Mouse (Mus musculus): ENCODE measurements around the gene Apba1. TPM values are rescaled to one million over a fixed set of nuclear protein-coding genes. Genes with fewer than 3 reads are reported as not detected.

Gene Apba1
- 6.0 and 7.1 TPM in 2 replicates for polyA plus RNA-seq (2016; fragmentation: Nextera tagmentation; extraction: Ambion mirVana)

- Histone ChIP-seq H3K4me1 (peaks cover 17% of the 10 kb centered on the region; the same call in 1 of the 2 replicates), H3K4me3 (peak within 1 kb of the TSS; percentile 62), H3K9ac (peak within 1 kb of the TSS; percentile 79), H3K27ac (peak within 1 kb of the TSS; percentile 94), H3K4me2 (replicated peaks) (peak within 1 kb of the TSS; percentile 73), H3K27me3 (no peaks in the 10 kb centered on the region; the same call in 1 of the 2 replicates), H3K36me3 (no peaks in the 10 kb centered on the region), H3K9me3 (replicated peaks) (no peaks in the 10 kb centered on the region)
- peak; percentile 90 for ATAC-seq (ENCODE audit: low FRiP score)
- WGBS, result under 1% methylated on average over 90 of the region's 98 CpGs
Measured at GRCm38 (mm10) chr19:23758554-23759321, at the start of gene Apba1. Gene Apba1 (plus strand): TSS chr19:23758887.

- H3K9ac ChIP-seq, result no peak overlapping the region
- no peak overlapping the region for H3K4me2 ChIP-seq (replicated peaks)
- H3K9me3 ChIP-seq (replicated peaks), result no peaks in the 10 kb centered on the region
- 73% methylated on average over 3 of the region's 3 CpGs for WGBS
- no peak overlapping the region for H3K4me3 ChIP-seq
- no peaks in the 10 kb centered on the region for H3K36me3 ChIP-seq
- H3K27ac ChIP-seq, result no peak overlapping the region
- no peaks in the 10 kb centered on the region for H3K27me3 ChIP-seq
- no peak for ATAC-seq (ENCODE audit: low FRiP score)
- no peaks in the 10 kb centered on the region for H3K4me1 ChIP-seq
Measured at GRCm38 (mm10) chr19:23746506-23746905, 12.2 kb upstream of the Apba1 start.

- Histone ChIP-seq H3K4me3 (no peak overlapping the region), H3K36me3 (no peaks in the 10 kb centered on the region), H3K4me1 (peaks cover 17% of the 10 kb centered on the region; the same call in 1 of the 2 replicates), H3K9ac (no peak overlapping the region), H3K9me3 (replicated peaks) (no peaks in the 10 kb centered on the region), H3K4me2 (replicated peaks) (peak overlapping the region; percentile 29; the same call in 1 of the 2 replicates), H3K27ac (no peak overlapping the region), H3K27me3 (no peaks in the 10 kb centered on the region; the same call in 1 of the 2 replicates)
- WGBS, result 22% methylated on average over 7 of the region's 7 CpGs
- no peak for ATAC-seq (ENCODE audit: low FRiP score)
Measured at GRCm38 (mm10) chr19:23757011-23757410, 1.7 kb upstream of the Apba1 start.

- WGBS, result under 1% methylated on average over 39 of the region's 40 CpGs
- peak overlapping the region; percentile 73 for H3K4me2 ChIP-seq (replicated peaks)
- H3K4me1 ChIP-seq, result peaks cover 17% of the 10 kb centered on the region; the same call in 1 of the 2 replicates
- peak overlapping the region; percentile 94 for H3K27ac ChIP-seq
- H3K36me3 ChIP-seq, result no peaks in the 10 kb centered on the region
- no peaks in the 10 kb centered on the region; the same call in 1 of the 2 replicates for H3K27me3 ChIP-seq
- no peaks in the 10 kb centered on the region for H3K9me3 ChIP-seq (replicated peaks)
- peak overlapping the region; percentile 62 for H3K4me3 ChIP-seq
- ATAC-seq (ENCODE audit: low FRiP score), result peak; percentile 78
- peak overlapping the region; percentile 79 for H3K9ac ChIP-seq
Measured at GRCm38 (mm10) chr19:23757961-23758553, 630 bp upstream of the Apba1 start.

- Histone ChIP-seq H3K9ac (peak overlapping the region; percentile 79), H3K36me3 (no peaks in the 10 kb centered on the region), H3K27me3 (no peaks in the 10 kb centered on the region; the same call in 1 of the 2 replicates), H3K27ac (peak overlapping the region; percentile 94), H3K4me2 (replicated peaks) (peak overlapping the region; percentile 73), H3K9me3 (replicated peaks) (no peaks in the 10 kb centered on the region), H3K4me1 (peaks cover 20% of the 10 kb centered on the region; the same call in 1 of the 2 replicates), H3K4me3 (peak overlapping the region; percentile 62)
- WGBS, result under 1% methylated on average over 16 of the region's 17 CpGs
- no peak for ATAC-seq (ENCODE audit: low FRiP score)
Measured at GRCm38 (mm10) chr19:23759322-23759945, 747 bp downstream of the Apba1 start.

- Histone ChIP-seq H3K27me3 (no peaks in the 10 kb centered on the region; the same call in 1 of the 2 replicates), H3K4me1 (peaks cover 13% of the 10 kb centered on the region; the same call in 1 of the 2 replicates)
- 87% methylated on average over 6 of the region's 6 CpGs for WGBS
Measured at GRCm38 (mm10) chr19:23763371-23763770, 4.7 kb downstream of the Apba1 start.

GRCm38 (mm10) chr19:23764051-23764450, 5.4 kb downstream of the Apba1 start:
- H3K4me1 ChIP-seq, result peaks cover 13% of the 10 kb centered on the region; the same call in 1 of the 2 replicates
- H3K4me2 ChIP-seq (replicated peaks), result no peak overlapping the region
- ATAC-seq (ENCODE audit: low FRiP score), result no peak
- WGBS, result 44% methylated on average over 2 of the region's 2 CpGs
- no peaks in the 10 kb centered on the region for H3K9me3 ChIP-seq (replicated peaks)
- no peak overlapping the region for H3K4me3 ChIP-seq
- no peak overlapping the region for H3K27ac ChIP-seq
- no peak overlapping the region for H3K9ac ChIP-seq
- H3K36me3 ChIP-seq, result no peaks in the 10 kb centered on the region
- H3K27me3 ChIP-seq, result no peaks in the 10 kb centered on the region; the same call in 1 of the 2 replicates

More at GRCm38 (mm10) chr19:23763371-23763770, 4.7 kb downstream of the Apba1 start:
- ATAC-seq (ENCODE audit: low FRiP score), result no peak
- Histone ChIP-seq H3K4me2 (replicated peaks) (no peak overlapping the region), H3K36me3 (no peaks in the 10 kb centered on the region), H3K4me3 (no peak overlapping the region), H3K27ac (no peak overlapping the region), H3K9me3 (replicated peaks) (no peaks in the 10 kb centered on the region), H3K9ac (no peak overlapping the region)

GRCm38 (mm10) chr19:23768864-23769263, 10.2 kb downstream of the Apba1 start:
- H3K4me3 ChIP-seq, result no peak overlapping the region
- no peak overlapping the region for H3K4me2 ChIP-seq (replicated peaks)
- peaks cover 16% of the 10 kb centered on the region for H3K4me1 ChIP-seq
- no peak overlapping the region for H3K27ac ChIP-seq
- H3K27me3 ChIP-seq, result no peaks in the 10 kb centered on the region
- no peaks in the 10 kb centered on the region for H3K9me3 ChIP-seq (replicated peaks)
- 28% methylated on average over 5 of the region's 5 CpGs for WGBS
- H3K9ac ChIP-seq, result no peak overlapping the region
- H3K36me3 ChIP-seq, result no peaks in the 10 kb centered on the region
- ATAC-seq (ENCODE audit: low FRiP score), result no peak

- H3K4me3 ChIP-seq, result no peak overlapping the region
- peak overlapping the region; percentile 15; the same call in 1 of the 2 replicates for H3K4me2 ChIP-seq (replicated peaks)
- H3K9me3 ChIP-seq (replicated peaks), result no peaks in the 10 kb centered on the region
- WGBS, result 40% methylated on average over 10 of the region's 10 CpGs
- no peaks in the 10 kb centered on the region for H3K36me3 ChIP-seq
- H3K4me1 ChIP-seq, result peaks cover 14% of the 10 kb centered on the region
- H3K27me3 ChIP-seq, result no peaks in the 10 kb centered on the region
- H3K27ac ChIP-seq, result peak overlapping the region; percentile 73
- no peak overlapping the region for H3K9ac ChIP-seq
- ATAC-seq (ENCODE audit: low FRiP score), result peak; percentile 85
Measured at GRCm38 (mm10) chr19:23770494-23771423, 12.1 kb downstream of the Apba1 start.

- WGBS, result 71% methylated on average over 7 of the region's 7 CpGs
- Histone ChIP-seq H3K27ac (no peak overlapping the region), H3K4me2 (replicated peaks) (no peak overlapping the region), H3K36me3 (no peaks in the 10 kb centered on the region), H3K9ac (no peak overlapping the region), H3K9me3 (replicated peaks) (no peaks in the 10 kb centered on the region), H3K27me3 (no peaks in the 10 kb centered on the region), H3K4me1 (peaks cover 14% of the 10 kb centered on the region), H3K4me3 (no peak overlapping the region)
- no peak for ATAC-seq (ENCODE audit: low FRiP score)
Measured at GRCm38 (mm10) chr19:23771971-23772370, 13.3 kb downstream of the Apba1 start.

- Histone ChIP-seq H3K27me3 (no peaks in the 10 kb centered on the region), H3K4me1 (peaks cover 9% of the 10 kb centered on the region), H3K4me3 (no peak overlapping the region), H3K9ac (no peak overlapping the region), H3K36me3 (no peaks in the 10 kb centered on the region), H3K4me2 (replicated peaks) (no peak overlapping the region), H3K9me3 (replicated peaks) (no peaks in the 10 kb centered on the region), H3K27ac (no peak overlapping the region)
- no peak for ATAC-seq (ENCODE audit: low FRiP score)
- 77% methylated on average over 6 of the region's 6 CpGs for WGBS
Measured at GRCm38 (mm10) chr19:23775356-23775755, 16.7 kb downstream of the Apba1 start.
